Mouse (Mus musculus) forebrain, embryonic 12.5 days (tissue): Measurements from ENCODE around the gene Ltbp1. TPM values are rescaled to one million over a fixed set of nuclear protein-coding genes. Genes with fewer than 3 reads are reported as not detected.

Experiments
- ATAC-seq: fragments of 200-750 bp; cut with Nextera tagmentation; 2 replicates; pipeline ENCODE4 v1.8.0; 2017; ENCODE audit warnings: moderate TSS enrichment; ENCODE audit not compliant: low FRiP score
- H3K27ac ChIP-seq: fragments of 300-500 bp; sonication (generic); 2 replicates; pipeline ENCODE4 v1.5.1; 2016; ENCODE audit warnings: mild to moderate bottlenecking
- H3K27me3 ChIP-seq: fragments of 300-500 bp; sonication (generic); 2 replicates; pipeline ENCODE4 v1.6.1; 2016; ENCODE audit warnings: mild to moderate bottlenecking
- H3K36me3 ChIP-seq: fragments of 300-500 bp; sonication (generic); replicated peaks from 2 replicates; pipeline ENCODE4 v1.6.1; 2016; ENCODE audit warnings: mild to moderate bottlenecking
- H3K4me1 ChIP-seq: fragments of 300-500 bp; sonication (generic); 2 replicates; pipeline ENCODE4 v1.6.1; 2016
- H3K4me2 ChIP-seq: fragments of 300-500 bp; sonication (generic); 2 replicates; pipeline ENCODE4 v1.6.1; 2016; ENCODE audit warnings: mild to moderate bottlenecking, moderate library complexity
- H3K4me3 ChIP-seq: fragments of 300-500 bp; sonication (generic); replicated peaks from 2 replicates; pipeline ENCODE4 v1.5.1; 2016; ENCODE audit warnings: mild to moderate bottlenecking
- H3K9ac ChIP-seq: fragments of 300-500 bp; sonication (generic); 2 replicates; pipeline ENCODE4 v1.6.1; 2016; ENCODE audit warnings: mild to moderate bottlenecking
- H3K9me3 ChIP-seq: fragments of 300-500 bp; sonication (generic); 2 replicates; pipeline ENCODE4 v1.6.1; 2016
- WGBS: fragments of 180-500 bp; shearing (Covaris S2); methylation state at CpG from one replicate; pipeline ENCODE4 v1.1.7; 2016; 5-methylcytosine and 5-hydroxymethylcytosine counted together
- polyA plus RNA-seq: library from polyadenylated mRNA; unstranded; fragments of >200 nt; fragmentation: Nextera tagmentation; extraction: Ambion mirVana; gene quantifications from 2 replicates; pipeline ENCODE4 v1.2.1, GENCODE M21; 2016

Gene Ltbp1
- polyA plus RNA-seq, 1 experiment from 2014 or later: 4.0 TPM

DNA sequence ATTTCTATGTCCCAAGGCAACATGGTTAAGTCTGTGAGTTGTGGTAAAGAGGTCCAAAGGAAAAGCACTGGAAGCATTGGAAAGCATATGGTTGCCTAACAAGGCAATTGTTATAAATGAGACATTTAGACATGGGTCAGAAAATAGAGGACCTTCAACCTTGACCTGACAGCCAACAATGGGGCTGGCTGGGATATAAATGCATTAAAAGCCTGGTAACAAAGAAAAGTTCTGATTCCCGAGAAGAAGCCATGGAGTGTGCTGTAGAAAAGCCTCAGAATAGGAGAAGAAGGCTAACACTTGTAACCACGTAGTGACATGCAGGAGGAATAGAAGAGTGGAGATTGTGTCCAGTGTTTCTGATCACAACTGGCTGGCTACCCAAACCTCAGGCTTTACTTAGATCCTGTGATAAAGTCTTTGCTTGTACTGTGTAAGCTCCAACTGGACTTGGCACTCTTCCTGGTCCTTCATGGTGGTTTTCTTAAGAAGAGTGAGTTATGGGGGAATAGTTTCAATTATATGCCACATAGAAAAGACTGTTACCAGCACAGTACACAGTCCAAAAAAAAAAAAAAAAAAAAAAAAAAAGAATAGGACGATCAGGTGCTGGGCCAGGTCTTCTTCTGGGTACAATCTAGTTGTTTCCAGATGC lies 258.1 kb downstream of the Ltbp1 start:
- Histone ChIP-seq H3K9ac (no peak overlapping the region), H3K4me2 (no peak overlapping the region), H3K36me3 (no peaks in the 10 kb centered on the region), H3K4me1 (no peaks in the 10 kb centered on the region), H3K27me3 (no peaks in the 10 kb centered on the region), H3K9me3 (no peaks in the 10 kb centered on the region), H3K4me3 (no peak overlapping the region), H3K27ac (no peak overlapping the region)
- 63% methylated on average over 3 of the region's 3 CpGs for WGBS
- no peak for ATAC-seq

DNA sequence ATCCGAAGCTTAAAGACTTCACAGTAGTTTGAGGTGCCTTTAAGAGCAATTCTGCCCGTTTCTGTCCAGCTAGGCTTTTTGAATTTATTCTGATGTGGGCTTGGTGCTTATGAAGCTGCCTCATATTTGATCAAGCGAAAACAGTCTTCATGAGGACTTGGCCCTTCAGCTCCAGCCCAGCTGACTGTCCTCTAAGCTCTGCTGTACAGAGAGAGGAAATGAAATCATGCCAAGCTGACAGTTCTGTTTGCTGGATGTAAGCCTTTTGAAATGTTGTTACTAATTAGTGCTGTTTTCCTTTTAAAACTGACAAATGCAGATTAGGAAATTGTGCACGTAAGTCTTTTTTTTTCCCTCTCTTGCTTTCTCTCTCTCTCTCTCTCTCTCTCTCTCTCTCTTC lies 263.1 kb downstream of the Ltbp1 start:
- no peak overlapping the region for H3K27ac ChIP-seq
- WGBS: 76% methylated on average over 4 of the region's 4 CpGs

DNA sequence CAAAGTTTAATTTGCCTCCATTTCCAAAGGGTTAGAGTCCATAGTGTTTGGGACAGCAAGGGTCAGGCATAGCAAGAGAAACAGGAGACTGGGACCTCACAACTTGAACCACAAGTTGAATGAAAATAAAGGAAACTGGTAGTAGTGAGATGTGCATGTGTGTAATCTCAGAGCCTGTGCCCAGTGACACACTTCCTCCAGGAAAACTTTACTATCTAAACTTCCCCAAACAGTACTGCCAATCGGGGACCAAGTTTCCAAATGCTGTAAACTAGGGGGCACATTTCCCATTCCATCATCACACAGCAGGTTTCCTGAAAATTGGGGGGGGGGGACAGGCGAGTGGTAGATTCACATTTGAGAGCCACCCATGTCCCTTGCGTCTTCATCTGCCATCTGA lies 267.1 kb downstream of the Ltbp1 start:
- WGBS: 91% methylated on average over 3 of the region's 3 CpGs
- H3K9ac ChIP-seq: no peak overlapping the region
- no peaks in the 10 kb centered on the region for H3K9me3 ChIP-seq
- H3K27me3 ChIP-seq: no peaks in the 10 kb centered on the region
- H3K4me1 ChIP-seq: no peaks in the 10 kb centered on the region
- H3K4me2 ChIP-seq: no peak overlapping the region
- H3K36me3 ChIP-seq: no peaks in the 10 kb centered on the region
- H3K27ac ChIP-seq: no peak overlapping the region
- no peak for ATAC-seq
- H3K4me3 ChIP-seq: no peak overlapping the region

More for the DNA sequence above, 263.1 kb downstream of the Ltbp1 start:
- Histone ChIP-seq H3K4me2 (no peak overlapping the region), H3K36me3 (no peaks in the 10 kb centered on the region), H3K4me3 (no peak overlapping the region), H3K9me3 (no peaks in the 10 kb centered on the region), H3K4me1 (no peaks in the 10 kb centered on the region), H3K9ac (no peak overlapping the region), H3K27me3 (no peaks in the 10 kb centered on the region)
- no peak for ATAC-seq

DNA sequence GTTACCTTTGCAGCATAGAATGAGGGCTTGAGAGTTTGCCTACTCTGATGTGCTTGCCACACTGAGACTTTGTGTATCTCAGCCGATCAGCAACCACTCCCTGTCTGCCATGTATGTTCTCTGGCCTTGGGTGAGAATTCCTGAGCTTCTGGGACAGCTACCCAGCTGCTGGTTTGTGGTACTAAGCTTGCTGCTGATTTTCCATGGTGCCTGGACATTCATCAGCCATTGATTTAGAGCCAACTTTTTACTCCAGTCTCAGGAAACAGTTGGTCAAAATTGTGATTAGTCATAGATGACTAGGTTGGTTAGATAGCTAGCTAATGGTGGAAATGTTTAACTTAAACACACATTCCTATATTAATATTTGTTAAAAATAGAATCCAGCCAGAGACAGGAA lies 267.9 kb downstream of the Ltbp1 start:
- H3K4me1 ChIP-seq: no peaks in the 10 kb centered on the region
- H3K4me3 ChIP-seq: no peak overlapping the region
- H3K27ac ChIP-seq: no peak overlapping the region
- no peak overlapping the region for H3K4me2 ChIP-seq
- 83% methylated on average over 1 of the region's 1 CpGs for whole genome bisulfite sequencing
- no peak overlapping the region for H3K9ac ChIP-seq
- no peaks in the 10 kb centered on the region for H3K36me3 ChIP-seq
- no peaks in the 10 kb centered on the region for H3K9me3 ChIP-seq
- no peaks in the 10 kb centered on the region for H3K27me3 ChIP-seq
- no peak for ATAC-seq

- no peak overlapping the region for H3K4me3 ChIP-seq
- 93% methylated on average over 6 of the region's 6 CpGs for WGBS
- H3K4me2 ChIP-seq: no peak overlapping the region
- no peaks in the 10 kb centered on the region for H3K36me3 ChIP-seq
- H3K27ac ChIP-seq: no peak overlapping the region
- H3K27me3 ChIP-seq: no peaks in the 10 kb centered on the region
- ATAC-seq: no peak
- H3K9me3 ChIP-seq: no peaks in the 10 kb centered on the region
- no peak overlapping the region for H3K9ac ChIP-seq
- H3K4me1 ChIP-seq: no peaks in the 10 kb centered on the region
Measured at GRCm38 (mm10) chr17:75275302-75275701, 269.9 kb downstream of the Ltbp1 start.

- Histone ChIP-seq H3K4me2 (no peak overlapping the region), H3K27me3 (no peaks in the 10 kb centered on the region), H3K27ac (no peak overlapping the region), H3K4me3 (no peak overlapping the region), H3K9ac (no peak overlapping the region), H3K9me3 (no peaks in the 10 kb centered on the region), H3K36me3 (no peaks in the 10 kb centered on the region), H3K4me1 (no peaks in the 10 kb centered on the region)
- ATAC-seq: no peak
- WGBS: 91% methylated on average over 1 of the region's 1 CpGs
Measured at GRCm38 (mm10) chr17:75278106-75278505, 272.7 kb downstream of the Ltbp1 start.

DNA sequence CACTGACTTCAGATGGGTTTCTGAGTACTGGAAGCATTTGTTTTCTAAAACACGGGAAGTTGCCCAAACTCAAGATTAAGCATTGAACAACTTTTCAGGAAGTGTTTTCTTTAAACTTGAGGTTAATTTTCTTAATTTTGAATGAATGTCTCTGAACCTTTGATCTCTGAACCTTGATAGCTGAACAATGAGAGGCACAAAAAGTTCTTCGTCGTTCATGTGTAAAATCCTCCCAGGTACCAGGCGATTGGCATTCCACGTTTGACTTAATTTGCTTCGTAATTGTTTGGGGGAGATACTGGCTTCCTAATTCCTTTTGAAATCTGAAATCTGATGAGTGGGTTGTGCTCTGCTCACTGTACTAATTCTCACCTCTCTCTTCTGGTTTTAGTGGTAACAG lies 273.2 kb downstream of the Ltbp1 start:
- ATAC-seq: no peak
- no peaks in the 10 kb centered on the region for H3K27me3 ChIP-seq

DNA sequence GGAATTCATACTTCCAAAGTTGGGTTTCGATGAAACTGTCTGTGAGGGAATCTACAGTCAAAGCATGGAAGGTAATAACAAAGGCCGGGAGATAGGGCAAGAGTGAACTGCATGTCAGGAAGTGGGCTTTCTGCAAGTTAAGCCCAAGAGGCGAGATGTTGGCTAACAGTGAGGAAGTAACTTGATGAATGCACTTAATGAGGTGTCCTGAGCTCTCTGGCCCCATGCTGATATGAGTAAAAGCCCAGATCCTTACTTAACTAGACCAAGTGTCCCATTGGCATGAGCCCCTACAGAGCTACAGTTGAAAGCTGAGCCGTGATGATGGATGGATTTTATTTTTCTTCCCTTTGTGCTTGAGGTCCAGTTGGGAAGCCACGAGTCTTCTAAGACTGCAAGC lies 276.0 kb downstream of the Ltbp1 start:
- no peak overlapping the region for H3K9ac ChIP-seq
- no peaks in the 10 kb centered on the region for H3K27me3 ChIP-seq
- no peak overlapping the region for H3K4me3 ChIP-seq
- H3K9me3 ChIP-seq: no peaks in the 10 kb centered on the region
- H3K4me2 ChIP-seq: no peak overlapping the region
- H3K27ac ChIP-seq: no peak overlapping the region
- no peak for ATAC-seq
- 57% methylated on average over 5 of the region's 5 CpGs for whole genome bisulfite sequencing
- no peaks in the 10 kb centered on the region for H3K36me3 ChIP-seq
- no peaks in the 10 kb centered on the region for H3K4me1 ChIP-seq

More for the DNA sequence above, 273.2 kb downstream of the Ltbp1 start:
- WGBS: 40% methylated on average over 6 of the region's 6 CpGs
- Histone ChIP-seq H3K27ac (no peak overlapping the region), H3K4me2 (no peak overlapping the region), H3K9ac (no peak overlapping the region), H3K36me3 (no peaks in the 10 kb centered on the region), H3K4me3 (no peak overlapping the region), H3K4me1 (no peaks in the 10 kb centered on the region), H3K9me3 (no peaks in the 10 kb centered on the region)

GRCm38 (mm10) chr17:75284876-75285708 lies 279.7 kb downstream of the Ltbp1 start:
- 89% methylated on average over 9 of the region's 9 CpGs for WGBS
- Histone ChIP-seq H3K27ac (no peak overlapping the region), H3K9me3 (no peaks in the 10 kb centered on the region), H3K27me3 (no peaks in the 10 kb centered on the region), H3K9ac (no peak overlapping the region), H3K4me2 (no peak overlapping the region), H3K4me3 (no peak overlapping the region), H3K4me1 (no peaks in the 10 kb centered on the region), H3K36me3 (no peaks in the 10 kb centered on the region)
- no peak for ATAC-seq

DNA sequence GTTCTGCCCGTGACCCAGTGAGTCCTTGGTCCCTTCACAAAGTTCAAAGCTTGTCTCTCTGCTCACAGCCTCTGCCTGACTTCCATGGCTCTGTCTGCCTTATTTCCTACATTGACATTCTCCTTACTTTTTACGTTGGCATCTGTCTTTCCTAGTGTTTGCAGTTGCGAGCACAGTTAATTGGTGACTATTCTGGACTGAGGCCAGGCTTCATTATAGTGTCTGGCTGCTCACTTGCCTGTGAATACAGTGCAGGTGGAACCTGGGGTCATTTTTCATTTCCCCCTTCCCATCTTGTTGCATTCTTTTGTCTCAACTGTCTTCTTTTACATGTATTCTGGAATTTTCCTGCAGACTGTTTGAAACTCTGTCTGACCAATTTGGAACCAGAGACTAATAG lies 287.6 kb downstream of the Ltbp1 start:
- ATAC-seq: no peak; the same call in 1 of the 2 replicates
- 63% methylated on average over 3 of the region's 3 CpGs for WGBS
- Histone ChIP-seq H3K27me3 (no peaks in the 10 kb centered on the region), H3K36me3 (no peaks in the 10 kb centered on the region), H3K27ac (no peak overlapping the region), H3K4me1 (no peaks in the 10 kb centered on the region), H3K9ac (no peak overlapping the region), H3K4me2 (no peak overlapping the region), H3K4me3 (no peak overlapping the region), H3K9me3 (no peaks in the 10 kb centered on the region)

DNA sequence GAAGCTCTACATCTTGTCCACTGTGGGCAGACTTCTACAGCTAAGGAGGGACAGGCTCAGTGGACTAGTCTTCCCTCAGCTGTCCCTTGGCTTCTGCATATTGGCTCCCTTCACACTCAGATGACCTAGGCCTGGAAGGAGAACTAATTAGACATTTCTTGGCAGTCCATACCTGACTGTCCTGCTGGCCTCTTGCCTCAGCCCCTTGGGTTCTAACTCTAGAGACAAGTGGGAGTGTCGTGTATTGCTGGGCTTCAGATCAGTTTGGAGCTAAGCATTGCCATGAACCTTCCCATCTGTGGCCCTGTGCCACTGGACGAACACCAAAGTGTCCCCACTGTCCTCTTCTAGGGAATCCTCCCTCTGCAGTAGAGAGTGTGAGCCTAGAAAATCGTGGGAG lies 288.4 kb downstream of the Ltbp1 start:
- Histone ChIP-seq H3K27me3 (no peaks in the 10 kb centered on the region), H3K27ac (no peak overlapping the region), H3K9me3 (no peaks in the 10 kb centered on the region), H3K4me2 (no peak overlapping the region), H3K4me3 (no peak overlapping the region), H3K4me1 (no peaks in the 10 kb centered on the region), H3K9ac (no peak overlapping the region), H3K36me3 (no peaks in the 10 kb centered on the region)
- 91% methylated on average over 3 of the region's 3 CpGs for WGBS
- no peak for ATAC-seq

DNA sequence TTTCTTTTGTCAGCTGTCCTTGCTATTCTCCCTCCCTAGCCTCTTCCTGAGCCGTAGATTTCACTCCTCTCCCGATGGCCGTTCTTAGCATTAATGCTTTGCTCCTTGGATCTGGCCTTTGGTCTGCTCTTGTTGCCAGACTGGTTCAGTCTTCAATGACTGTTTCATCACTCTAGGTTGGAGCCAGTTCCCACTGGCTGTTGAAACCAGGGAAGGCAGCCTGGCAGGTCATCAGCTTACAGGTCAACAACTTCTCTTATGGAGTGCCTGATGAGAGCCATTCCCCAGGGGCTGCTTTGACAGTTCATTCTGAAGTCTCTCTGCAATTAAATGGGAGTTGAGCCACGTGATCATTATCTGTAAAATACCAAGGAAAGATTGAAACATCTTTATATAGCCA lies 295.5 kb downstream of the Ltbp1 start:
- ATAC-seq: no peak
- 89% methylated on average over 4 of the region's 4 CpGs for WGBS

More for the DNA sequence above, 295.5 kb downstream of the Ltbp1 start:
- Histone ChIP-seq H3K27me3 (no peaks in the 10 kb centered on the region), H3K4me1 (no peaks in the 10 kb centered on the region), H3K9ac (no peak overlapping the region), H3K36me3 (no peaks in the 10 kb centered on the region), H3K9me3 (no peaks in the 10 kb centered on the region), H3K4me2 (no peak overlapping the region), H3K4me3 (no peak overlapping the region), H3K27ac (no peak overlapping the region)
